ENCODE assay signal across 11 mouse cellular contexts in the genomic region with DNA sequence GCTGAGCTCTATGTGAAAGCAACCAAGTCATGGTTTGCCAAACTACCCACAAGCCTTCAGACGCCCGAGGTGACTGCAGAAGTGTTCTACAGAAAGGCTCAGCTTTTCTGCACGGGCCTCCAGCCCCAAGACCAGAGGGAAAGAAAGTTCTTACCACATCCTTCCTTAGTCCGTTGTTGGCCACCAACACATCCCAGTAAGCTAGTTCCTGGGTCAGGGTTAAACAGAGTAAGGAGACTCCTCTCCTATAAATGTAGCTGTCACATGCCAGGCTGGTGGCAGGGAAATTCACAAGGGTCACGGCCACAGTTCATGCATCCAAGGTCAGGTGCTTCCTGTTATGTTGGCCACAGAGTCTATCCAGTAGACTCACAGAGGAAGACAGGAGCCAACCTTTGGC. TPM values are rescaled to one million over a fixed set of nuclear protein-coding genes. Genes with fewer than 3 reads are reported as not detected.
DNase-seq lines count a peak whose midpoint lies in the region; ATAC-seq and TF ChIP-seq lines count a peak whose summit lies in the region.
"Had no signal": no experiment of that assay in that cellular context is flagged by ENCODE, and none has a peak within 500 bp of the region (broad histone marks: within the 10 kb centered on the region; RNA-seq: fewer than 3 reads in every experiment).

No protein-coding gene starts in this region.

- WGBS in intestine, embryonic 16.5 days, result 78% methylated on average over 5 of the region's 5 CpGs
- 79% methylated on average over 5 of the region's 5 CpGs for WGBS in intestine, embryonic 15.5 days
- 59% methylated on average over 5 of the region's 5 CpGs for WGBS in kidney, adult 2 months
- WGBS in forebrain, embryonic 16.5 days, result 86% methylated on average over 5 of the region's 5 CpGs

- H3K9me3 ChIP-seq in intestine, embryonic 16.5 days (ENCODE audit: control insufficient read depth, low read length), result no peaks in the 10 kb centered on the region
- H3K9me3 ChIP-seq in intestine, embryonic 15.5 days, result no peaks in the 10 kb centered on the region
- no peaks in the 10 kb centered on the region for H3K9me3 ChIP-seq in forebrain, embryonic 16.5 days (ENCODE audit: control insufficient read depth, low read length)
- H3K9me3 ChIP-seq: hindbrain, embryonic 12.5 days; midbrain, embryonic 10.5 days had no signal

- no peak for TF ChIP-seq POLR2A in kidney, adult 2 months (IDR thresholded peaks at IDR 0.05; ENCODE audit: low read depth, low read length)

- H3K4me1 ChIP-seq in intestine, embryonic 16.5 days (ENCODE audit: control insufficient read depth, insufficient read depth, low read length), result peaks cover 30% of the 10 kb centered on the region
- H3K4me1 ChIP-seq in intestine, embryonic 15.5 days (replicated peaks), result peaks cover 25% of the 10 kb centered on the region
- H3K4me1 ChIP-seq in kidney, adult 2 months (ENCODE audit: control insufficient read depth, insufficient read depth, low read length), result no peaks in the 10 kb centered on the region
- H3K4me1 ChIP-seq in forebrain, embryonic 16.5 days (replicated peaks; ENCODE audit: control insufficient read depth, insufficient read depth, low read length), result peaks cover 6% of the 10 kb centered on the region

- no peak overlapping the region for H3K4me3 ChIP-seq in intestine, embryonic 16.5 days (ENCODE audit: low read length)
- H3K4me3 ChIP-seq in intestine, embryonic 15.5 days (replicated peaks), result no peak overlapping the region
- no peak overlapping the region for H3K4me3 ChIP-seq in kidney, adult 2 months (ENCODE audit: insufficient read depth, low read depth, low read length)
- H3K4me3 ChIP-seq in forebrain, embryonic 16.5 days (replicated peaks; ENCODE audit: low read length), result no peak overlapping the region
- H3K4me3 ChIP-seq: hindbrain, embryonic 12.5 days; midbrain, embryonic 10.5 days had no signal

- peak overlapping the region; percentile 90 for H3K27ac ChIP-seq in intestine, embryonic 16.5 days (ENCODE audit: low read length)
- no peak overlapping the region for H3K27ac ChIP-seq in intestine, embryonic 15.5 days
- peak overlapping the region; percentile 39; the same call in 1 of the 2 replicates for H3K27ac ChIP-seq in kidney, adult 2 months (ENCODE audit: insufficient read depth, low read depth, low read length)
- H3K27ac ChIP-seq in forebrain, embryonic 16.5 days (ENCODE audit: low read length), result no peak overlapping the region
- H3K27ac ChIP-seq: hindbrain, embryonic 12.5 days had no signal

- no peak for TF ChIP-seq CTCF in kidney, adult 2 months (conservative IDR thresholded peaks at IDR 0.05; ENCODE audit: insufficient read depth, insufficient read length, low read depth, low read length)

- H3K27me3 ChIP-seq in intestine, embryonic 16.5 days (replicated peaks; ENCODE audit: control insufficient read depth, insufficient read depth, low read length), result no peaks in the 10 kb centered on the region
- H3K27me3 ChIP-seq in intestine, embryonic 15.5 days (replicated peaks), result no peaks in the 10 kb centered on the region
- H3K27me3 ChIP-seq in kidney, adult 2 months (replicated peaks; ENCODE audit: control insufficient read depth, insufficient read depth, low read length), result no peaks in the 10 kb centered on the region
- H3K27me3 ChIP-seq in forebrain, embryonic 16.5 days (replicated peaks; ENCODE audit: control insufficient read depth, insufficient read depth, low read length), result no peaks in the 10 kb centered on the region
- H3K27me3 ChIP-seq: hindbrain, embryonic 12.5 days had no signal

- H3K36me3 ChIP-seq in intestine, embryonic 16.5 days (ENCODE audit: control insufficient read depth, insufficient read depth, low read length), result no peaks in the 10 kb centered on the region; the same call in 1 of the 2 replicates
- H3K36me3 ChIP-seq in intestine, embryonic 15.5 days, result no peaks in the 10 kb centered on the region
- no peaks in the 10 kb centered on the region for H3K36me3 ChIP-seq in kidney, adult 2 months (ENCODE audit: control insufficient read depth, insufficient read depth, low read length)
- no peaks in the 10 kb centered on the region for H3K36me3 ChIP-seq in forebrain, embryonic 16.5 days (ENCODE audit: control insufficient read depth, insufficient read depth)

- intact Hi-C loops in gastrocnemius, postnatal 36 days (cut with DNase I), result no loop called here

- peak; percentile 80 for DNase-seq in adrenal gland, adult 8-10 months
- peak; percentile 70 for DNase-seq in kidney, adult 2 months
- no peak for DNase-seq in gastrocnemius, postnatal 36 days
- no peak for DNase-seq in testis, postnatal 10 days (ENCODE audit: low spot score)

- ATAC-seq in intestine, embryonic 16.5 days, result no peak
- ATAC-seq in intestine, embryonic 15.5 days, result no peak
- ATAC-seq in megakaryocyte progenitor cell, adult 5-6 weeks (replicated peaks; ENCODE audit: poor library complexity), result peak; percentile 45
- ATAC-seq in forebrain, embryonic 16.5 days, result no peak

- no peak overlapping the region for H3K4me2 ChIP-seq in intestine, embryonic 16.5 days (ENCODE audit: low read depth, low read length)
- H3K4me2 ChIP-seq in intestine, embryonic 15.5 days (replicated peaks), result no peak overlapping the region
- no peak overlapping the region for H3K4me2 ChIP-seq in forebrain, embryonic 16.5 days (ENCODE audit: low read length)
- H3K4me2 ChIP-seq: hindbrain, embryonic 12.5 days had no signal

- H3K9ac ChIP-seq in intestine, embryonic 16.5 days (ENCODE audit: low read depth, low read length), result no peak overlapping the region
- H3K9ac ChIP-seq in intestine, embryonic 15.5 days, result no peak overlapping the region
- no peak overlapping the region for H3K9ac ChIP-seq in forebrain, embryonic 16.5 days (replicated peaks; ENCODE audit: low read depth, low read length)
- H3K9ac ChIP-seq: hindbrain, embryonic 12.5 days had no signal

RNA-seq across cellular contexts. Expression of a gene that starts 27.7 kb away (rescaled TPM):
- 11.3 and 11.9 TPM in 2 replicates for polyA plus RNA-seq in intestine, embryonic 16.5 days (2015; fragmentation: Nextera tagmentation; extraction: Ambion mirVana)
- polyA plus RNA-seq in intestine, embryonic 15.5 days (2015; fragmentation: Nextera tagmentation; extraction: Ambion mirVana), result 11.0 and 11.2 TPM in 2 replicates
- total RNA-seq in adrenal gland, adult 8-10 months (2022), result 10 to 100 TPM; 52.6 to 84.0 (median 64.7) TPM
- 9.8 and 10.4 TPM in 2 replicates for polyA plus RNA-seq in kidney, adult 2 months (2012; rRNA removed)
- total RNA-seq in megakaryocyte progenitor cell, adult 5-6 weeks (2015), result 17.9 and 19.0 TPM in 2 replicates
- total RNA-seq in megakaryocyte progenitor cell, adult 5-6 weeks (2017), result 12.8 and 15.3 TPM in 2 replicates
- polyA plus RNA-seq in forebrain, embryonic 16.5 days (2015; fragmentation: Nextera tagmentation; extraction: Ambion mirVana), result 4.7 and 5.7 TPM in 2 replicates
- total RNA-seq in gastrocnemius, postnatal 36 days (2021), result 1 to 10 TPM; 5.2 to 5.9 TPM

RNA-seq across cellular contexts. Expression of a gene that starts 32.1 kb away (rescaled TPM):
- not detected in 2 replicates for polyA plus RNA-seq in intestine, embryonic 16.5 days (2015; fragmentation: Nextera tagmentation; extraction: Ambion mirVana)
- not detected in 2 replicates for polyA plus RNA-seq in intestine, embryonic 15.5 days (2015; fragmentation: Nextera tagmentation; extraction: Ambion mirVana)
- 1 to 10 TPM; 3.5 to 6.0 (median 5.6) TPM for total RNA-seq in adrenal gland, adult 8-10 months (2022)
- polyA plus RNA-seq in kidney, adult 2 months (2012; rRNA removed), result 0.06 and 0.16 TPM in 2 replicates
- total RNA-seq in megakaryocyte progenitor cell, adult 5-6 weeks (2015), result not detected in 2 replicates
- not detected in 2 replicates for total RNA-seq in megakaryocyte progenitor cell, adult 5-6 weeks (2017)
- polyA plus RNA-seq in forebrain, embryonic 16.5 days (2015; fragmentation: Nextera tagmentation; extraction: Ambion mirVana), result 0.24 and 0.46 TPM in 2 replicates
- total RNA-seq in gastrocnemius, postnatal 36 days (2021), result not detected
- total RNA-seq: MEL had no signal
- polyA plus RNA-seq: hindbrain, embryonic 12.5 days; midbrain, embryonic 10.5 days had no signal

RNA-seq across cellular contexts. Expression of a gene that starts 34.8 kb away (rescaled TPM):
- polyA plus RNA-seq in intestine, embryonic 16.5 days (2015; fragmentation: Nextera tagmentation; extraction: Ambion mirVana), result 7.6 and 9.0 TPM in 2 replicates
- polyA plus RNA-seq in intestine, embryonic 15.5 days (2015; fragmentation: Nextera tagmentation; extraction: Ambion mirVana), result 9.1 and 9.6 TPM in 2 replicates
- total RNA-seq in adrenal gland, adult 8-10 months (2022), result under 1 TPM in 3 of 4 experiments, not detected in 1; 0.06 to 0.49 (median 0.22) TPM
- polyA plus RNA-seq in kidney, adult 2 months (2012; rRNA removed), result 0.08 and 0.11 TPM in 2 replicates
- 8.1 and 8.4 TPM in 2 replicates for total RNA-seq in megakaryocyte progenitor cell, adult 5-6 weeks (2015)
- total RNA-seq in megakaryocyte progenitor cell, adult 5-6 weeks (2017), result 12.0 and 14.5 TPM in 2 replicates
- 8.9 and 10.2 TPM in 2 replicates for polyA plus RNA-seq in forebrain, embryonic 16.5 days (2015; fragmentation: Nextera tagmentation; extraction: Ambion mirVana)
- total RNA-seq in gastrocnemius, postnatal 36 days (2021), result under 1 TPM in 1 of 2 experiments, not detected in 1; 0.92 TPM

Comparison
In these comparisons a context has a peak if more than half of its experiments do, and no peak if none do; other contexts are left out.
1. H3K27ac ChIP-seq: peak in intestine, embryonic 16.5 days (single experiment) and kidney, adult 2 months (single experiment); none in intestine, embryonic 15.5 days (single experiment) and forebrain, embryonic 16.5 days (single experiment).
2. DNase-seq: peak in adrenal gland, adult 8-10 months (single experiment) and kidney, adult 2 months (single experiment); none in gastrocnemius, postnatal 36 days (0 of 2) and testis, postnatal 10 days (single experiment).